Mouse (Mus musculus): Measurements from ENCODE around the gene Elf1. TPM values are rescaled to one million over a fixed set of nuclear protein-coding genes. Genes with fewer than 3 reads are reported as not detected.

Gene Elf1
- polyA plus RNA-seq, 1 experiment from 2014 or later: 10.1 TPM

DNA sequence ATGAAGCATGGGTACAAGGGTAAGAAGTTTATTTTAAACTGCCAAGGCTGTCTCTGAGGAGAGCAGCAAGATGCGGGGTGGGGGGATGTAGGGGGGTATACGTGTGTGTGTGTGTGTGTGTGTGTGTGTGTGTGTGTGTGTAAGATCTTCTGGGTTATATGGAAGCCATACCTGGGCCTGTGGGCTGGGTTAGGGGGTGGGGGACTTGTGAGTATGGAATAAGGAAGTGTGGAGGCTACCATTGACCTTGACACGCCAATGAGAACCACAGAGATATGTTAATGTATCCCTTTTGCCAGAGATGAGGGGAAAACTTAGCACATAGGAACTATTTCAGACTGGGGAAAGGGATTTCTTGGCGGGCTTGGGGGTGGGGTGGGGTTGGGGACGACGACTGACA is 108.4 kb downstream of the Elf1 start:
- H3K9ac ChIP-seq (replicated peaks; ENCODE audit: low read length): no peak overlapping the region
- H3K36me3 ChIP-seq (replicated peaks; ENCODE audit: control insufficient read depth, insufficient read depth, low read depth, low read length): no peaks in the 10 kb centered on the region; the same call in 1 of the 2 replicates
- no peak overlapping the region for H3K4me2 ChIP-seq (ENCODE audit: low read depth, low read length)
- no peaks in the 10 kb centered on the region for H3K9me3 ChIP-seq (replicated peaks; ENCODE audit: control insufficient read depth, low read length)
- ATAC-seq (replicated peaks; ENCODE audit: insufficient number of reproducible peaks, low FRiP score, low TSS enrichment, low read depth) (no peak), DNase-seq (ENCODE audit: low spot score) (no peak)
- peaks cover 4% of the 10 kb centered on the region for H3K4me1 ChIP-seq (ENCODE audit: control insufficient read depth, insufficient read depth, low read length)
- no peaks in the 10 kb centered on the region for H3K27me3 ChIP-seq (ENCODE audit: control insufficient read depth, insufficient read depth, low read length)
- H3K27ac ChIP-seq (replicated peaks; ENCODE audit: low read depth, low read length): no peak overlapping the region
- WGBS: 88% methylated on average over 6 of the region's 6 CpGs
- no peak overlapping the region for H3K4me3 ChIP-seq (ENCODE audit: low read depth, low read length)

DNA sequence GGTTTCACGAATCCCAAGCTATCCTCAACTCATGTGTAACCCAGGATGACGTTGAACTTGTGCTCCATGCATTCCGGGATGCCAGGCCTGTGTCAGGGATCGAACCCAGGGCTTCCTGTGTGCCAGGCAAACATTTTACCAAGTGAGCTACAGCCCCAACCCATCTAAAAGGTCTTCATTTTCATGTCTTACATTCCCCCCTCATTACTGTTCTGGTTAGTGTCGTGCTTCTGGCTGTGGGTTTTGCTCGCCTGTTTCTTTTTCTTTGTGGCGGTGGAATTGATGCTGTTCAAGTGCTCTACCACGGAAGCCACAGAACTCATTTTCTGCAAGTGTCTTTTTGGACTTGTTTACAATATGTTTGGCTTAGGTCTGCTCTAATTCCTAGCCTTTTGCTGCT is 109.9 kb downstream of the Elf1 start:
- ATAC-seq (replicated peaks; ENCODE audit: insufficient number of reproducible peaks, low FRiP score, low TSS enrichment, low read depth) (no peak), DNase-seq (ENCODE audit: low spot score) (no peak)
- Histone ChIP-seq H3K27ac (replicated peaks; ENCODE audit: low read depth, low read length) (no peak overlapping the region), H3K9ac (replicated peaks; ENCODE audit: low read length) (no peak overlapping the region), H3K9me3 (replicated peaks; ENCODE audit: control insufficient read depth, low read length) (no peaks in the 10 kb centered on the region), H3K4me3 (ENCODE audit: low read depth, low read length) (no peak overlapping the region), H3K4me2 (ENCODE audit: low read depth, low read length) (no peak overlapping the region), H3K4me1 (ENCODE audit: control insufficient read depth, insufficient read depth, low read length) (peaks cover 4% of the 10 kb centered on the region), H3K36me3 (replicated peaks; ENCODE audit: control insufficient read depth, insufficient read depth, low read depth, low read length) (no peaks in the 10 kb centered on the region; the same call in 1 of the 2 replicates), H3K27me3 (ENCODE audit: control insufficient read depth, insufficient read depth, low read length) (no peaks in the 10 kb centered on the region)
- WGBS: 96% methylated on average over 8 of the region's 8 CpGs

DNA sequence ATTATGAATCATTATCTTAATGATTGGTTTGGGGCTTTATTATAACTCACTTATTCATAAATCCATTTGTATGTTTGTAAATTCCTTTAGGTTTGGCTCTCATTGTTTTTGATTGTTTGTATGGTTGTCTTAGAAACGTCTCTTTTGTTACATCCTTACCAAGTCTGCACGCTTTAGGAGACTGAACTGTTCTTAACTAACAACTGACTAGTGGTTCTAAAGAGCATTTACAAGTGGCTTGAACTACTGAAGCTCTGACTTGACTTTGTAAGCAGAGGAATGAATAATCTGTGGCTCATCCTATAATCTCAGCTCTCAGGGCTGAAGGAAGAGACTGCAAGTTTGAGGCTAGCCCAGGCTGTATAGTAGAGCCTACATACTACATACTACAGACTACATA is 110.6 kb downstream of the Elf1 start:
- no peak for DNase-seq (ENCODE audit: low spot score)

DNA sequence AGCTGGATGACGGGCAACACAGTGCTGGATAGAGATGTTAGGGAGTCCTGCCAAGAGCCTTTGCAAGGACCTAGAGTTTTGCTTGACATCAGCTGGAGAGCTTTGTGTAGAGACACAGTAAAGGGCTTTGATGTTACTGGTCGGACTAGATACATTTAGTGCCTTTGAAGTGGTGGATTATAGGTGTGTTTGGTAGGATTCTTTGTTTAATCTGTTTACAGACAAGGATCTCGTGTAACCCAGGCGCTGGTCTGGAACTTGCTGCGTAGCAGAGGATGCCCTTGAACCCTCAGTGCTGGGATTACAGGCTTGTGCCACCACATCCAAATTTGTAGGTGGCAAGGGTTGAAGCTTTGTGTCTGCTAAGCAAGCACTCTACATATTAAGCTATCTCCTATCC is 113.1 kb downstream of the Elf1 start:
- no peaks in the 10 kb centered on the region for H3K9me3 ChIP-seq (replicated peaks; ENCODE audit: control insufficient read depth, low read length)
- H3K4me1 ChIP-seq (ENCODE audit: control insufficient read depth, insufficient read depth, low read length): no peaks in the 10 kb centered on the region
- 91% methylated on average over 5 of the region's 5 CpGs for WGBS

More for the DNA sequence above, 110.6 kb downstream of the Elf1 start:
- no peak overlapping the region for H3K4me3 ChIP-seq (ENCODE audit: low read depth, low read length)
- no peak overlapping the region for H3K9ac ChIP-seq (replicated peaks; ENCODE audit: low read length)
- H3K4me1 ChIP-seq (ENCODE audit: control insufficient read depth, insufficient read depth, low read length): peaks cover 4% of the 10 kb centered on the region
- no peaks in the 10 kb centered on the region for H3K9me3 ChIP-seq (replicated peaks; ENCODE audit: control insufficient read depth, low read length)
- H3K4me2 ChIP-seq (ENCODE audit: low read depth, low read length): no peak overlapping the region
- no peak overlapping the region for H3K27ac ChIP-seq (replicated peaks; ENCODE audit: low read depth, low read length)
- WGBS: 92% methylated on average over 2 of the region's 2 CpGs
- H3K36me3 ChIP-seq (replicated peaks; ENCODE audit: control insufficient read depth, insufficient read depth, low read depth, low read length): no peaks in the 10 kb centered on the region; the same call in 1 of the 2 replicates
- no peak for ATAC-seq (replicated peaks; ENCODE audit: insufficient number of reproducible peaks, low FRiP score, low TSS enrichment, low read depth)
- H3K27me3 ChIP-seq (ENCODE audit: control insufficient read depth, insufficient read depth, low read length): no peaks in the 10 kb centered on the region

DNA sequence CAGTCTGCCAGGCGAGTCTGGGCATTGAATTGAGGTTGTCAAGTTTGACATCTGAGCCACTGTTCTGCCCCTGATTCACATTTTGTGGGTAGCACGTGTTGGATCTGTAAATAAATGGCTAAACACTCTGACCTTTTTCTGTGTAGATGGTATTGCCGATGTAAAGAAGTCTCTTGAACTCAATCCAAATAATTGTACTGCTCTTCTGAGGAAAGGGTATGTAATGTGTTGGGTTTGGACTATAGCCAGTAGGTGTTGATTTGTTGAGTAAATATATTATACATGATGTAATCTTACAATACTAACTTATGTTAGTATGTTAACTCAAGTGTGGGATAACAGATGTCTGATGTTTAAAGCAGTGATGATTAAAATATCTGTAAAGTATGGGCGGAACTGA is 115.6 kb downstream of the Elf1 start:
- Histone ChIP-seq H3K36me3 (replicated peaks; ENCODE audit: control insufficient read depth, insufficient read depth, low read depth, low read length) (no peaks in the 10 kb centered on the region; the same call in 1 of the 2 replicates), H3K9ac (replicated peaks; ENCODE audit: low read length) (no peak overlapping the region), H3K4me1 (ENCODE audit: control insufficient read depth, insufficient read depth, low read length) (no peaks in the 10 kb centered on the region), H3K4me2 (ENCODE audit: low read depth, low read length) (no peak overlapping the region), H3K27me3 (ENCODE audit: control insufficient read depth, insufficient read depth, low read length) (no peaks in the 10 kb centered on the region), H3K9me3 (replicated peaks; ENCODE audit: control insufficient read depth, low read length) (no peaks in the 10 kb centered on the region), H3K27ac (replicated peaks; ENCODE audit: low read depth, low read length) (no peak overlapping the region), H3K4me3 (ENCODE audit: low read depth, low read length) (no peak overlapping the region)
- ATAC-seq (replicated peaks; ENCODE audit: insufficient number of reproducible peaks, low FRiP score, low TSS enrichment, low read depth) (no peak), DNase-seq (ENCODE audit: low spot score) (no peak)
- WGBS: 90% methylated on average over 4 of the region's 4 CpGs

More for the DNA sequence above, 113.1 kb downstream of the Elf1 start:
- Histone ChIP-seq H3K4me3 (ENCODE audit: low read depth, low read length) (no peak overlapping the region), H3K36me3 (replicated peaks; ENCODE audit: control insufficient read depth, insufficient read depth, low read depth, low read length) (no peaks in the 10 kb centered on the region; the same call in none of the 2 replicates), H3K27me3 (ENCODE audit: control insufficient read depth, insufficient read depth, low read length) (no peaks in the 10 kb centered on the region), H3K9ac (replicated peaks; ENCODE audit: low read length) (no peak overlapping the region), H3K27ac (replicated peaks; ENCODE audit: low read depth, low read length) (no peak overlapping the region), H3K4me2 (ENCODE audit: low read depth, low read length) (no peak overlapping the region)
- ATAC-seq (replicated peaks; ENCODE audit: insufficient number of reproducible peaks, low FRiP score, low TSS enrichment, low read depth): no peak
- DNase-seq (ENCODE audit: low spot score): no peak

DNA sequence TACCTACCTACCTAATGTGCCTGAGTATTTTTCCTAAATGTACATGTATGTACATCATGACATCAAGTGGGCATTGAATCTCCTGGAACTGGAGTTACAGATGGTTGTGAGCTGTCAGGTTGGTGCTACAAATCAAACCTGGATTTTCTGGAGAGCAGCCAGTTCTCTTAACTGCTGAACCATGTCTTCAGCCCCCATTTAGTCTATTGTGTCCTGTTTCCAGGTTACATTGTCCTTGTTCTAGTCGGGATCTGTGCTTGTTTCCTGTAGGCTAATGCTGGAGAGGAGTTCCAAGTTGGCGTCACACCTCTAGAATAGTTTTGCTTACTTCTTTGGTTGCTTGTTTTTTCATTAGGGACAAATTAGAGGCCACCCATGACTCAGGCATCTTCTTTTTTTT is 124.9 kb downstream of the Elf1 start:
- no peaks in the 10 kb centered on the region for H3K9me3 ChIP-seq (replicated peaks; ENCODE audit: control insufficient read depth, low read length)
- H3K36me3 ChIP-seq (replicated peaks; ENCODE audit: control insufficient read depth, insufficient read depth, low read depth, low read length): no peaks in the 10 kb centered on the region; the same call in none of the 2 replicates
- no peak overlapping the region for H3K4me2 ChIP-seq (ENCODE audit: low read depth, low read length)
- H3K27ac ChIP-seq (replicated peaks; ENCODE audit: low read depth, low read length): no peak overlapping the region
- H3K9ac ChIP-seq (replicated peaks; ENCODE audit: low read length): no peak overlapping the region
- WGBS: 80% methylated on average over 2 of the region's 2 CpGs
- no peak for ATAC-seq (replicated peaks; ENCODE audit: insufficient number of reproducible peaks, low FRiP score, low TSS enrichment, low read depth)
- no peaks in the 10 kb centered on the region for H3K27me3 ChIP-seq (ENCODE audit: control insufficient read depth, insufficient read depth, low read length)
- no peaks in the 10 kb centered on the region for H3K4me1 ChIP-seq (ENCODE audit: control insufficient read depth, insufficient read depth, low read length)
- no peak overlapping the region for H3K4me3 ChIP-seq (ENCODE audit: low read depth, low read length)
- no peak for DNase-seq (ENCODE audit: low spot score)

DNA sequence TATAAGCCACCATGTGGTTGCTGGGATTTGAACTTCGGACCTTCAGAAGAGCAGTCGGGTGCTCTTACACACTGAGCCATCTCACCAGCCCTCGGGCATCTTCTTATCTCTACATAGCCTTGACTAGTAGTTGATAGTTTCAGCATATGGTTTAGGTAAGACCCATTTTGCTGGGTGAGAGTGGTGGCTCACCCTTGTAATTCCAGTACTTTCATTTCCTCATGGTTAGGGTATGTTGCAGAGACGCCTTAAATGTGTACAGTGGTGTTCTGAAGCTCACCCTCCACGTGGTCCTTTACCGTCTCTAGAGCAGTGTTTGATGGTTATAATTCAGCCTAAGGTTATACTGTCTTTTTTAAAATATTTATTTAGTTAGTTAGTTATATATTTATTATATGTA is 125.4 kb downstream of the Elf1 start:
- Histone ChIP-seq H3K9me3 (replicated peaks; ENCODE audit: control insufficient read depth, low read length) (no peaks in the 10 kb centered on the region), H3K36me3 (replicated peaks; ENCODE audit: control insufficient read depth, insufficient read depth, low read depth, low read length) (no peaks in the 10 kb centered on the region; the same call in none of the 2 replicates), H3K27me3 (ENCODE audit: control insufficient read depth, insufficient read depth, low read length) (no peaks in the 10 kb centered on the region), H3K27ac (replicated peaks; ENCODE audit: low read depth, low read length) (no peak overlapping the region), H3K4me2 (ENCODE audit: low read depth, low read length) (no peak overlapping the region), H3K9ac (replicated peaks; ENCODE audit: low read length) (no peak overlapping the region), H3K4me1 (ENCODE audit: control insufficient read depth, insufficient read depth, low read length) (no peaks in the 10 kb centered on the region), H3K4me3 (ENCODE audit: low read depth, low read length) (no peak overlapping the region)
- 94% methylated on average over 6 of the region's 6 CpGs for WGBS
- no peak for DNase-seq (ENCODE audit: low spot score)
- no peak for ATAC-seq (replicated peaks; ENCODE audit: insufficient number of reproducible peaks, low FRiP score, low TSS enrichment, low read depth)

DNA sequence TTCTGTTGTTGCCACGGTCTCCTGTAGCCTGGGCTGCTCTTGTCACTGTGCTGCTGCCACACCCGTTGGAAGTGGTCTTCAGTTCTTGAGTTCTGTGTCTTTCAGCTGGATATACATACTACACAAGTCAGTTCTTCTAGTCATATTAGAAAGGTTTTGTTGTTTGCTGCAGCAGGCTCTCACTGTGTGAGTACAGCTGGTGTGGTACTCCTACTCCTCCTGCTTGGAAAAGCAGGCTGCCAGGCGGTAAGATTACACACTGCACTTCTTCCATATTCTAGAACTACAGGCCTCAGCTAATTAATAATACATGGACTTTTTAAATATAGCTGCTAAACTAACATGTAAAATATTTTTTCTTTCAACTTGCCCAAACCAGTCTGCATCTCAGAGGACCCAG is 125.9 kb downstream of the Elf1 start:
- Histone ChIP-seq H3K4me1 (ENCODE audit: control insufficient read depth, insufficient read depth, low read length) (no peaks in the 10 kb centered on the region), H3K27me3 (ENCODE audit: control insufficient read depth, insufficient read depth, low read length) (no peaks in the 10 kb centered on the region), H3K9ac (replicated peaks; ENCODE audit: low read length) (no peak overlapping the region), H3K4me3 (ENCODE audit: low read depth, low read length) (no peak overlapping the region), H3K36me3 (replicated peaks; ENCODE audit: control insufficient read depth, insufficient read depth, low read depth, low read length) (no peaks in the 10 kb centered on the region; the same call in none of the 2 replicates), H3K27ac (replicated peaks; ENCODE audit: low read depth, low read length) (no peak overlapping the region), H3K4me2 (ENCODE audit: low read depth, low read length) (no peak overlapping the region), H3K9me3 (replicated peaks; ENCODE audit: control insufficient read depth, low read length) (no peaks in the 10 kb centered on the region)
- WGBS: 92% methylated on average over 3 of the region's 3 CpGs
- no peak for DNase-seq (ENCODE audit: low spot score)
- no peak for ATAC-seq (replicated peaks; ENCODE audit: insufficient number of reproducible peaks, low FRiP score, low TSS enrichment, low read depth)
